Mouse (Mus musculus) fat pad, adult 2 months (tissue): ENCODE measurements at regions not wholly inside any gene's neighbourhood (a gene's known extent, or its start where the extent isn't known, plus 50 kb on each side); places are given as distances from the start of the nearest gene placed in this dataset.

ENCODE experiments used
- DNase-seq: peaks from one replicate; pipeline ENCODE4 v3.0.0-alpha.2; 2011; ENCODE audit warnings: low read depth, low spot score; ENCODE audit errors: extremely low read depth

DNA sequence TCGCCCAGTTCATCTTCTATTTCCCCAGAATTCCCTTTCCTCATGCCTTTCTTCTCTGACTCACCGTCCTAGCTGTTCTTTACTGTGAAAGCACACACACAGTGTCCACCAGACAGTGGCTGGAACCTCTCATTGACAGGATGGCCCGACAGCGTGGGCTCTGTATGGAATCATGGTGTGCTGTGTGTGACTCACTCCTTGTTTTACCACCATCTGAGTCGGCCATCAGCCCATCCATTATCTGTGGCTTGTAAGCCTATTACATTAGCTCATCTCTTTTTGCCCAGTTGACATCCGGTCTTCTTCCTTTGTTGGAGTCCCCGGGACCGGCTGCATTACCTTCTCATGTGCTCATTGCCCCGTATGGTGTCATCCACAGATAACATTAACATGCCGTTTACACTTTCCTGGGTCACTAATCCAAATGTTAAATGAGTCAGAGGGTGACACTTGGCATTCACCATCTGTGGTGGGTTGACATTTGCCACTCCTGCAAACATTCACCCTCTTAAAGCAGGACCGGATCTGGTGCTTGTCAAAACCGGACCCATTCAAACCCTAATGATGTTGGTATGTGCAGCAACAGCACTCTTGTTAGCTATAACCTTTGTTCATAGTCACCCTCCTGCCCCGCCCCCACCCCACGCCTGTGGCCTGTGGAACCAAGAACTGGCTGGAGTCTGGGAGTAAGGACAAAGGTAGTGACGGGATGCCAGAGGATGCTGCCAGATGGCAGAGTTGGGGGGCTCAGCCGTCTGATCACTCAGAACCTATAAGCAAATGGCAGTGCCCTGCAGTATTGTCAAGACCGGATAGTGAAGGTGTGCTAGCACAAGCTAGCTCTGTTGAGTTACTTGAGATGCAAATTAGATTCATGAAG is 113.7 kb upstream of the Gm10131 start:
- DNase-seq = no peak

DNA sequence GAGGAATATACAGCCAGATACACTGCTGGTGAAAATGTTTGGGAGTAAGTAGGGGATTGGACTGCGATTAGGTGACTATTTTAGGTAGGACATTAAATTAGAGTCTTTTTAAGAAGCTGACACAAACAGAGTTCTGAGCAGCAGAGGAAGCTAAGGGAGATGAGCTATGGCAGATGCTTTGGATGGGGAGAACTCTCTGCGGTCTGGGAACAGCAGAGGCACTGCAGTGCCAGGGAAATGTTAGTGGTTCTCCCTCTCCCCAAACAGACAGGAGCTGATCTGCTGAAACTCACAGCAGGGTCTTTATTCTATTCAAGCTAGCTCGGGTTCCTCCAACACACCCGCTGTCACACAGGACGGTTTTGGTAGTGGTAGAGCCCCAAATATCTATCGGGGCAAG is 110.7 kb upstream of the Gm10131 start:
- DNase-seq = no peak
